Mouse (Mus musculus): ENCODE measurements around the gene Galnt15. TPM values are rescaled to one million over a fixed set of nuclear protein-coding genes. Genes with fewer than 3 reads are reported as not detected.

Gene Galnt15
- total RNA-seq, 1 experiment = not detected

DNA sequence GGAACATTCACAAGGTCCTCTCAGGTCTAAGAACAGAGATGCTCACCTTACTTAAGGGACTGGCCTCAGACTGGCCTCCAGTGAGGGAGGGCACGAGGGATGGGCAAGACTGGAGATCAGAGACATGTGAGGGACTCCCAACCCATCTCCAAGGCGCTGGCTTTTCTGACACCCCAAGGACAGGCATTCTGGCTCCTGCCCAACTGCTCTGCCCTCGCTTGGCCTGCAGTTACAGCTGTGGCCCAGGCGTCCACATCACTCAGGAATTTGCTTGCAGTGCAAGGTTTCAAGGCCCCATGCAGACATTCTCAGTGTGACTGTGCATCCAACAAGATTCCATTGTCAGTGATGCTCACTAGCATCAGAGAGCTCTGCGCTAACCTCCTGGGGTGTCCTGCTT, 7.7 kb downstream of the Galnt15 start:
- Histone ChIP-seq H3K9ac (ENCODE audit: insufficient read depth, low read depth, low read length, poor library complexity, severe bottlenecking) (no peak overlapping the region), H3K9me3 (ENCODE audit: control insufficient read depth, insufficient read depth, low read depth, low read length) (no peaks in the 10 kb centered on the region), H3K27ac (ENCODE audit: insufficient read depth, low read depth, low read length, poor library complexity, severe bottlenecking) (no peak overlapping the region), H3K4me3 (ENCODE audit: insufficient read depth in 1 of 2, low read depth in 1 of 2, low read length in 2 of 2, poor library complexity in 1 of 2, severe bottlenecking in 1 of 2) (no peak overlapping the region), H3K4me1 (ENCODE audit: control insufficient read depth in 2 of 2, insufficient read depth in 2 of 2, low read length in 2 of 2, poor library complexity in 1 of 2) (no peaks in the 10 kb centered on the region), H3K36me3 (ENCODE audit: control insufficient read depth, insufficient read depth, low read length, poor library complexity, severe bottlenecking) (no peaks in the 10 kb centered on the region)
- no peak for DNase-seq (ENCODE audit: low read depth, low spot score)
- in situ Hi-C loops (cut with MboI; ENCODE audit: low sequenced_read_pairs in 2 of 2, unreplicated experiment in 2 of 2) = no loop called here
- TF ChIP-seq HCFC1 (IDR thresholded peaks at IDR 0.05; ENCODE audit: borderline replicate concordance, insufficient read depth, low read length) (no peak), ZNF384 (IDR thresholded peaks at IDR 0.05; ENCODE audit: low read depth, low read length) (no peak), ZC3H11A (IDR thresholded peaks at IDR 0.05; ENCODE audit: borderline replicate concordance, low read depth, low read length) (no peak), CHD2 (IDR thresholded peaks at IDR 0.05; ENCODE audit: low read depth, low read length) (no peak), MAFK (IDR thresholded peaks at IDR 0.05; ENCODE audit: insufficient read depth, low read depth, low read length) (no peak)

DNA sequence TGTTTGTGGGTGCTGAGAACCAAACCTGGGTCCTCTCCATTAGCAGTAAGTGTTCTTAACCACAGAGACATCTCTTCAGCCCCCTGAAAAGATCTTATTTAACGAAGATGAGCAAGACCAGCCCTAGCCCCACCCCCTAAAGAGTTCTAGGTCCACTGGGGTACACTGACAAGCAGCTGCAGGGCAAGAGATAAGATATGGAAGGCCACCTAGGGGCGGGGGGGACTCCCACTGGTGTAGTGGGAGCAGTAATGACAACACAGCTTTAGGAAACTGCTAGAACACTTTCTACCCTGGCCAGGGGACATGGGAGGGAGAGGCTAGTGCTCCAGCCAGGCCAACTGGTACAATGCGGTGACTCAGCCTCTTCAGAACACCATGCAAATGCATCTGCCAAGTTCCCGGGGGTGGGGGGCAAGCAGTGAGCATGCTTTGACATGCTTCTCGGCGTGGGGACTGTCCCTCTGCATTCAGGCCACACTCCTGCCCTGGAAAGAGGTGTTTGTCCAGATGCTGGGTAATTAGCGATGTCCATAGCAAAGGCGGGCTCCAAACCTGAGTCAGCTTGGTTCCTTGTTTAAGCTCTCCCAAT, 9.0 kb downstream of the Galnt15 start:
- H3K9me3 ChIP-seq (ENCODE audit: control insufficient read depth, insufficient read depth, low read depth, low read length) = no peaks in the 10 kb centered on the region
- in situ Hi-C loops (cut with MboI; ENCODE audit: low sequenced_read_pairs in 2 of 2, unreplicated experiment in 2 of 2) = no loop called here

DNA sequence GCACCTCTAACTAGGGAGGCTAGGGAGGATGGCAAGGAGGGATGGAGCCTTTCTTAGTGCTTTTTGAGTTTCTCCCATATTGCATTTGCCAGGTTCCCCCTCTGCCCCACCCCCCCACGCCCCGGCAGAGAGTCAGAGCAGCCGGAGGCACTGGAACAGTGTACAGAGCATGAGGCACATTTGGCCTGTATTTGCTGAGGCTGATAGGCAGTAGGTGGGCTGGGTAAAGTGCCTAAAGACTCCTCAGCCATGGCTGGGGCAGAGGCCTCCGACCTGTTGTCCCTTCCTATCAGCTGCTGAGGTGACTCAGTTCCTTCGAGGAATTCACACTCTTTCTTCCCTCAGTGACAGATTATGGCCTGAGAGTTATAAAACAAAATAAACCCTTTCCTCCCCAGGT, 13.3 kb downstream of the Galnt15 start:
- in situ Hi-C loops (cut with MboI; ENCODE audit: low sequenced_read_pairs in 2 of 2, unreplicated experiment in 2 of 2) = no loop called here
- Histone ChIP-seq H3K4me3 (ENCODE audit: insufficient read depth in 1 of 2, low read depth in 1 of 2, low read length in 2 of 2, poor library complexity in 1 of 2, severe bottlenecking in 1 of 2) (no peak overlapping the region), H3K4me1 (ENCODE audit: control insufficient read depth in 2 of 2, insufficient read depth in 2 of 2, low read length in 2 of 2, poor library complexity in 1 of 2) (no peaks in the 10 kb centered on the region), H3K9ac (ENCODE audit: insufficient read depth, low read depth, low read length, poor library complexity, severe bottlenecking) (no peak overlapping the region), H3K27ac (ENCODE audit: insufficient read depth, low read depth, low read length, poor library complexity, severe bottlenecking) (no peak overlapping the region), H3K9me3 (ENCODE audit: control insufficient read depth, insufficient read depth, low read depth, low read length) (no peaks in the 10 kb centered on the region), H3K36me3 (ENCODE audit: control insufficient read depth, insufficient read depth, low read length, poor library complexity, severe bottlenecking) (no peaks in the 10 kb centered on the region)
- no peak for DNase-seq (ENCODE audit: low read depth, low spot score)
- TF ChIP-seq ZC3H11A (IDR thresholded peaks at IDR 0.05; ENCODE audit: borderline replicate concordance, low read depth, low read length) (no peak), MAFK (IDR thresholded peaks at IDR 0.05; ENCODE audit: insufficient read depth, low read depth, low read length) (no peak), CHD2 (IDR thresholded peaks at IDR 0.05; ENCODE audit: low read depth, low read length) (no peak)

More for the DNA sequence above, 9.0 kb downstream of the Galnt15 start:
- no peak for DNase-seq (ENCODE audit: low read depth, low spot score)
- Histone ChIP-seq H3K4me3 (ENCODE audit: insufficient read depth in 1 of 2, low read depth in 1 of 2, low read length in 2 of 2, poor library complexity in 1 of 2, severe bottlenecking in 1 of 2) (no peak overlapping the region), H3K27ac (ENCODE audit: insufficient read depth, low read depth, low read length, poor library complexity, severe bottlenecking) (no peak overlapping the region), H3K36me3 (ENCODE audit: control insufficient read depth, insufficient read depth, low read length, poor library complexity, severe bottlenecking) (no peaks in the 10 kb centered on the region), H3K9ac (ENCODE audit: insufficient read depth, low read depth, low read length, poor library complexity, severe bottlenecking) (no peak overlapping the region), H3K4me1 (ENCODE audit: control insufficient read depth in 2 of 2, insufficient read depth in 2 of 2, low read length in 2 of 2, poor library complexity in 1 of 2) (no peaks in the 10 kb centered on the region)
- TF ChIP-seq HCFC1 (IDR thresholded peaks at IDR 0.05; ENCODE audit: borderline replicate concordance, insufficient read depth, low read length) (no peak), ZNF384 (IDR thresholded peaks at IDR 0.05; ENCODE audit: low read depth, low read length) (no peak), ZC3H11A (IDR thresholded peaks at IDR 0.05; ENCODE audit: borderline replicate concordance, low read depth, low read length) (no peak), CHD2 (IDR thresholded peaks at IDR 0.05; ENCODE audit: low read depth, low read length) (no peak), MAFK (IDR thresholded peaks at IDR 0.05; ENCODE audit: insufficient read depth, low read depth, low read length) (no peak)

DNA sequence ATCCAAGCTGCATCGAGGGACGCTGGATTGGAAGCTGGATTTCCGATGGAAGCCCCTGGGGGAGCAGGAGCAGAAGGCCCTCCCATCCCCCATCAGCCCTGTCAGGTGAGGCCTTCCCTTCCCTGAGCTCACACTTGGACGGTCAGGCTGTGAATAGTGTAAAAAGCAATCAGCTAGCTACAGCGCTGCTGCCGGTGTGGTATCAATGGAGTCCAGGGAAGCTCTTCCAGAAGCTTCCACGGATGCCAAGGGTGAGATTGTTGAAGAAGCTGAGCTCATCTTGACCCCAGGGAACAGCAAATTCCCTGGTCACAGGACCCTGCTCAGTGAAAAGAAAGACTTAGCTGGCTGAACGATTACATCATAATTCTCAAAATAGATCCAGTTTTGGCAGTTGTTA, 17.6 kb downstream of the Galnt15 start:
- TF ChIP-seq ZNF384 (IDR thresholded peaks at IDR 0.05; ENCODE audit: low read depth, low read length) (no peak), ZC3H11A (IDR thresholded peaks at IDR 0.05; ENCODE audit: borderline replicate concordance, low read depth, low read length) (no peak), MAFK (IDR thresholded peaks at IDR 0.05; ENCODE audit: insufficient read depth, low read depth, low read length) (no peak), HCFC1 (IDR thresholded peaks at IDR 0.05; ENCODE audit: borderline replicate concordance, insufficient read depth, low read length) (no peak), CHD2 (IDR thresholded peaks at IDR 0.05; ENCODE audit: low read depth, low read length) (no peak)
- H3K36me3 ChIP-seq (ENCODE audit: control insufficient read depth, insufficient read depth, low read length, poor library complexity, severe bottlenecking) = no peaks in the 10 kb centered on the region
- H3K4me1 ChIP-seq (ENCODE audit: control insufficient read depth in 2 of 2, insufficient read depth in 2 of 2, low read length in 2 of 2, poor library complexity in 1 of 2) = no peaks in the 10 kb centered on the region
- H3K9ac ChIP-seq (ENCODE audit: insufficient read depth, low read depth, low read length, poor library complexity, severe bottlenecking) = no peak overlapping the region
- no peak overlapping the region; the same call in 1 of the 2 replicates for H3K27ac ChIP-seq (ENCODE audit: insufficient read depth, low read depth, low read length, poor library complexity, severe bottlenecking)
- no peak overlapping the region for H3K4me3 ChIP-seq (ENCODE audit: insufficient read depth in 1 of 2, low read depth in 1 of 2, low read length in 2 of 2, poor library complexity in 1 of 2, severe bottlenecking in 1 of 2)
- DNase-seq (ENCODE audit: low read depth, low spot score) = no peak
- H3K9me3 ChIP-seq (ENCODE audit: control insufficient read depth, insufficient read depth, low read depth, low read length) = no peaks in the 10 kb centered on the region
- in situ Hi-C loops (cut with MboI; ENCODE audit: low sequenced_read_pairs in 2 of 2, unreplicated experiment in 2 of 2) = no loop called here

Measured in ES-E14 (cell line).